Mouse (Mus musculus) ES-CJ7 (cell line): ENCODE results near the gene Catspere2.
"Not testable (repeated sequence)": the region's sequence is repeated elsewhere in the genome, so short reads cannot be mapped to it uniquely, and the experiment has no call there.

ENCODE experiments used
- DNase-seq: peaks from one replicate; pipeline ENCODE4 v3.0.0; 2011; ENCODE audit warnings: low read depth, low spot score

Catspere2 gene

DNA sequence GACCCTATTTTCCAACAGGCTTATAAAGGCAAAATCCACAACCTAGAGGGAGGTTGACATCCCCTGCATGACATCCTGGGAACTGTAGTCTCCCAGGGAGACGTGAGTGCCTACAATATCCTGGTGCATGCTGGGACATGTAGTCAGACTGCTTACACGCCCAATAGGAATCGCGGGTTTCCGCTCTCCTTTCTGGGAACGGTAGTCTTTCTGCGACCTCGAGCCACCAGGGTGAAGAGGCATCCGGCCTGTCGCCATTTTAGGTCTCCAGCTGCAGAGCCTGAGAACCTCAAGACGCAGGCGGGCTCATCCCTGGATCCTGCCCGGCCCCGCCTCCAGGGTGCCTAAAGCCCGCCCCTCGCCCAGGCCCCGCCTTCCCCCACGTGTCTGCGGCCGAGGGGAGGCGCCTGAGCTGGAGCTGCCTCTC lies at the start of gene Catspere2:
TSS of gene Catspere2 (plus strand) at position 400 of the 427 bp plus-strand sequence.
- peak; percentile 99 for DNase-seq

DNA sequence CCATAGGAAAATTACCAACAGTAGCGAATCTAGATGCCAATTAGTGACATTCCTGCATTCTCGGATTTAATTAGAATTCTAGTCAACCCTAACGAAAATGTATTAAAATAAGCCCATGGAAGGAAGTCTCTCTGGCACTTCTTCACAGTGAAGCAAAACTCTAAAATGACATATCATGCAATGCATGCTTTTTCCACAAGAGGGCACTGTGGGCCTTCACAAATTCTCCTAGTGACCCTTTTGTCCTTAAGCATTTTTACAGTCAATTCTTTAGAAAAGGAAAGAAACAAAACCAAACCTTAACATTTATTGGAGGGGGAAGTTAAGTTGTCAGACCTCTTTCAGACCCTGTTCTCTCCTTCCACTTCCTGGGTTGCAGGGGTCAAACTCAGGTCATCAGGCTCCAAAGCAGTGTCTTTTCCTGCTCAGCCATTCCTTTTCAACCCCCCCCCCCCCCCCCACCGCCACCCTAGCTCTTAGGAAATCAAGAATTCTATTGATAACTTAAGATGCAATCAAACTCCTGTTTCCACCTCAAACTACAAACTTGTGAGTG lies 42.7 kb upstream of the Catspere2 start:
- not testable (repeated sequence) for DNase-seq

DNA sequence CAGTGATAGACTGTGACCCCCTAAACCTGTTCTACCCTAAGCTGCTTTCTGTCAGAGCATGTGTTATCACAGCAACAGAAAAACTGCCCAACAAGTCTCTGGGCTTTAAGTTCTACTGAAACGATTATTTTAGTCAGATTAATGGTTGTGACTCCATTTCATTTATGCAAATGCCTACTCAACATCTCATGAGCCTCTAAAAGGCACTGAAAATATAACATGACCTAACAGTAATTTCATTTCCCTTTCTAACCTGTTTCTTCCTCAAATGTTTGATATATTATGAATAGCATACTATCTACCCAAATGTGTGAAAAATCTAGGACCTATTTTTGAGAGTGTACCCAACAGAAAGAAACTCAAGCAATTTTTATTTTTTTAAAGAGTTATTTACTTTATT lies 1.9 kb upstream of the Catspere2 start:
- no peak for DNase-seq

DNA sequence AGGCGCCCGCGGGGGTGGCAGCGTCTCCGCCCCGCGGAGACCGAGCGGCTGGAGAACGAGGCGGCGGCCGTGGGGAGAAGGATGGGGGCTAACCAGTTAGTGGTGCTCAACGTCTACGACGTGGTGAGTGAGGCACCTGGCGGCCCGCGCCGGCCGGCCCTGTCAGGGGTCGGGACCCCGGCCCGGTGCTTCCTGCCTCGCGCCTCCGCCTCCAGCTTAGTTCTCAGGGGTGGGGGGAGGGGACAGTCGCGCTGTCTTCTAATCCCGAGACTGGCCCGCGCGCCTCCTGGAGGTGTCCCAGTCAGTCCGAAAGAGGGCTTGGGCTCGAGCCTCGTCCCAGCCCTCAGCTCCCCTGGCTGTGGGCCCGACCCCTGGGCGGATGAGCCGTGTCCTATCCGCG lies 359 bp downstream of the Catspere2 start:
- peak; percentile 21 for DNase-seq

DNA sequence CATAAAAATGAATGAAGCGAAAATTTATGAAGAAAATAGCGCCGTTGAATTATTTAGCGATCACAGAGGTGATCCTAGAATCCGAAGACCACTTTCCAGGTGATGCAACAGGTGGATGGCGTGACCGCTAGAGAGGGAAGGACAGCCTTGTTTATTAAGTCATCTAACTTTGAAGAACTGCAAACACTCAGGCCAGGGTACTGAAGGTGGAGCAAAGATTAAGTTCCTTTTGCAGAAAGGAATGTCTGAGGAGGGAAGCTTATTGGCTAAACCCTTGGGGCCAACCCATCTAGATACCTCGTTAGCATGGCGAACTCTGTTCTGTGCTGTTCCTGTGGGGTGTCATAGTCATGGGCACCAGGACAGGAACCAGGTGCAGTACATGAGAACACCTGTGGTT lies 983 bp downstream of the Catspere2 start:
- peak; percentile 29 for DNase-seq

DNA sequence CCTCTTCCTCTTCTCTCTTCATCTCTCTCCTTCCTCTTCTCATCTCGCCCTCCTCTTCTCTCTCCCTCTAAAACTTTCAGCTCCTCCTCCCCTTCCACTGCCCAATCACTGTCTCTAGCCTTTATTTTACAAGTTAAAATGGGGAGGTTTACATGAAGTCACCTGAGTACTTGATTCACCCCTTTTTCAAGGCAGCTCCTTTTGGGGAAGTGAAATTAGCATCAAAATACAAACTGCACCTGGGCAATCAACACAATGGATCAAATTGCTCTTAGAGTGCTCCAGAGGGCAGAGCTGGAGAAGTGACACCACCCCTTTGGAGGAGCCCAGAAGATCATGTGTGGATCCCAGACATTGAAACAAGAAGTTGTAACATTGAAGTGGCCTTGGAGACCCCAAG lies 4.3 kb downstream of the Catspere2 start:
- DNase-seq, result peak; percentile 91

DNA sequence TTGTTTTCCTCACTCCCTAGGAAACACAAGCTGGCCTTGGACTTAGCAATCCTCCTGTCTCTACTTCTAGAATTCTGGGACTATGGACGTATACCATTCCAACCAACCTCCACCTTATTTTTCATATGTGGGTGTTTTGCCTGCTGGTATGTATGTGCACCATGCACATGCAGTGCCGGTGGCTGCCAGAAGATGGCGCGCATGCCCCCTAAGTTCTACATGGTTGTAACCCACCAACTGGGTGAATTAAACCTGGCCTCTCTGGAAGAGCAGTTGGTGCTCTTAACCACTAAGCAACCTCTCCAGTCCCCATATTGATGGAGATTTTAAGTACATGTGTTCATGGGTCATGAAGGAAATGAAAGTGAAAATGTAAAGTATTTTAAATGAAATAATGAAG lies 89.6 kb downstream of the Catspere2 start:
- peak; percentile 73 for DNase-seq

DNA sequence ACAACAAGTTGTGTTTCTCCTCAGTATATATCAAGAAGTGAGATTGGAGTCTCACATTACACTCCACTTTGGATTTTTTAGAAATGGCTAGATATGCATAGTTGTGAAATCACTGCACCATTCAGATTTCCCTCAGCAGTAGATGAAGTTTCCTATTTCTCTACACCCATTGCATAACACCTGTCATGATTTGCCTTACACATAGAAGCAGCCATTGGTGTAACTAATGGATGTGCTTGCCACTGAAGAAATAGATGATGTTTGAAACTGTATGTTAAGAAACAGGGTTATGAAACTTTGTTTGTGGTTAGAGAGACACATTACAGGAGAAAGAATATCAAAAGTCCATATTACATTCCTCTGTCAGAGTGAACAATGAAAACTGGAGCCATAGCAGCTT lies 114.6 kb downstream of the Catspere2 start:
- DNase-seq, result not testable (repeated sequence)

DNA sequence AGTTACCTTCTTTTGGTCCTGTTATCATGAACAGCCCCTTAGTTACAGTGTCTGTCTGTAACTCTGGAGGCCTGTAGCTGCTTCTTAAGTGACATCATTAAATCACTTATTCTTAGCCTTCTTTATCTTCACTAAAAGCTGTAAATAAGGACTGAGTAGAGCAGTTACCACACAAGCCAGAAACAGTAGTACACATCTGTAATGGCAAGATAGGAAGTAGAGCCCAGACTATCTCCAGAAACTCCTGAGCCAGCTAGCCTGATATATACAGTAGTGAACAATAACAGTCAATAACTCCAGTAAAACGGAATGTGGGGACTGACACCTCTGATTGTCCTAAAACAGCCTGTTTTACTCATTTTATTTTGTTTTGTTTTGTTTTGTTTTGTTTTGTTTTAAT lies 125.3 kb downstream of the Catspere2 start:
- DNase-seq, result not testable (repeated sequence)

DNA sequence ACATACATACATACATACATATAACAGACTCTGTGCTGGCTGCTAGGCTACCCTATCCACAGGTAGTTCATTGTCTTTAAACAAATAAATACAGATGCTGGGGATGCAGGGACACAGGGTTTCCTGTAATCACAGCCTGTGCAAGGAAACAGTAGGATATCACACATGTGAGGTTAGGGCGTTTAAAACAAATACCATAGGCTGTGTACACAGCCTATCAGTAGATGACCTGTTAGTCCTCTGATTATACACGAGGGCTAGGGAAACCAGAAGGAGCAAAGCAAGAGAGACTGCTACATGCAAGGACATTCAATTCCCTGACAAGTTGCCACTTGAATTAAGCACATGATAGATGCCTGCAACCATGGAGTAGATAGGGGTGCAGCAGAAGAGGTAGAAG lies 139.0 kb downstream of the Catspere2 start:
- not testable (repeated sequence) for DNase-seq

DNA sequence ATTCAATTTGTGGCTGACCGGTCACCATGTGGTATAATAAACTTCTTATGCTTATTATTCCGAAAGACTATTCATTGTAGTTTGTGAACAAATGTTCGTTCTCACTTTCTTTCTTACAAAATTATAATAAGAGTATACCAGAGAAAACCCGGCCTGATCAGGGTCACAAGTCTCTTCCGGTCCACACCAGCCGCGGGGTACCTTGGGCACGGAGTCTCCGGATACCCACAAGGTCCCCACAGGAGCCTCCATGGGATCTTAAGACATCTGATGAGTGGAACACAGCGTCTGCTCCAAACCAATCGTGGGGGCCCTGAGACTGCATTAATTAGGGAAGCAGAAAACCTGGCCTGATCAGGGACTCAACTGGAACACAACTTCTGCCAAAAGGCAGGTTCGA lies 151.1 kb downstream of the Catspere2 start:
- no peak for DNase-seq

DNA sequence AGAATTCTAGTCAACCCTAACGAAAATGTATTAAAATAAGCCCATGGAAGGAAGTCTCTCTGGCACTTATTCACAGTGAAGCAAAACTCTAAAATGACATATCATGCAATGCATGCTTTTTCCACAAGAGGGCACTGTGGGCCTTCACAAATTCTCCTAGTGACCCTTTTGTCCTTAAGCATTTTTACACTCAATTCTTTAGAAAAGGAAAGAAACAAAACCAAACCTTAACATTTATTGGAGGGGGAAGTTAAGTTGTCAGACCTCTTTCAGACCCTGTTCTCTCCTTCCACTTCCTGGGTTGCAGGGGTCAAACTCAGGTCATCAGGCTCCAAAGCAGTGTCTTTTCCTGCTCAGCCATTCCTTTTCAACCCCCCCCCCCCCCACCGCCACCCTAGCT lies 163.3 kb downstream of the Catspere2 start:
- peak; percentile 16 for DNase-seq

DNA sequence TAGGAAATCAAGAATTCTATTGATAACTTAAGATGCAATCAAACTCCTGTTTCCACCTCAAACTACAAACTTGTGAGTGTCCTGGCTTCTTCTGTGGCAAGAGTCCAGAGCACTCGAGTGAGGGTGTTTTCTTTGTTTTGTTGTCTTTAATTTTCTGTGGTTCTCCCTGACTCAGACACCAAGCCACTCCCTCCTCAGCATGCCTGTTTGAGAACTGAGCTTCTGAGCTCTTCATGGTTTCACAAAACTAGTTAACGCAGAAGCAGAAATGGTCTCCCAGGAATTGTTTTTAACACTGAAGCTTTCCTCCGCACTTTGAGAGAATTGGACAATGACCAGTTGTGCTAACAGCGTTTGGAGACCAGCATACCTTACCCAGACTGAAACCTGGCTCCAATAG lies 163.7 kb downstream of the Catspere2 start:
- not testable (repeated sequence) for DNase-seq

DNA sequence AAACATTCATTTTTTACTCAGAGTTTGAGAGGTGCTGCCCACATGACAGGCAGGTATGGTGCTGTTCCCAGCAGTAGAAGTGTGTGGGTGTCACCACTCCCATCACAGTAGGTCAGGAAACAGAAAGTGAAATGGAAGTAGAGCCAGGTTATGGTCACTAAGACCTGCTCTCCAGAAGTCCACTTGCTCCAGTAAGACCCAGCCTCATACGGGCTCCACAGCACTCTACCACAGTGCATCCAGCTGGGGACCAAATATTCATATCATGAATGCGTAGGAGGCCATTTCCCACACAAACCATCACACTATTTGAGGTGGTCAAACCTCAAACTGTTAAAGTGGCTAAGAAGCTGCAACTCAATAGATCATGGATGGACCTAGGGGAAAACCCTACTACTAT lies 199.0 kb downstream of the Catspere2 start:
- DNase-seq, result no peak

DNA sequence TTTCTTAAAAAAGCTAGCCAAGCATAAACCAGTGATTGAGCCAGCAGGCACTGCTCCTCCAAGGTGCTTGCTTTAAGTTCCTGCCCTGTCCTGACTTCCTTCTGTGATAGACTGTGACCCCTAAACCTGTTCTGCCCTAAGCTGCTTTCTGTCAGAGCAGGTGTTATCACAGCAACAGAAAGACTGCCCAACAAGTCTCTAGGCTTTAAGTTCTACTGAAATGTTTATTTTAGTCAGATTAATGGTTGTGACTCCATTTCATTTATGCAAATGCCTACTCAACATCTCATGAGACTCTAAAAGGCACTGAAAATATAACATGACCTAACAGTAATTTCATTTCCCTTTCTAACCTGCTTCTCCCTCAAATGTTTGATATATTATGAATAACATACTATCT lies 202.4 kb downstream of the Catspere2 start:
- DNase-seq, result no peak

DNA sequence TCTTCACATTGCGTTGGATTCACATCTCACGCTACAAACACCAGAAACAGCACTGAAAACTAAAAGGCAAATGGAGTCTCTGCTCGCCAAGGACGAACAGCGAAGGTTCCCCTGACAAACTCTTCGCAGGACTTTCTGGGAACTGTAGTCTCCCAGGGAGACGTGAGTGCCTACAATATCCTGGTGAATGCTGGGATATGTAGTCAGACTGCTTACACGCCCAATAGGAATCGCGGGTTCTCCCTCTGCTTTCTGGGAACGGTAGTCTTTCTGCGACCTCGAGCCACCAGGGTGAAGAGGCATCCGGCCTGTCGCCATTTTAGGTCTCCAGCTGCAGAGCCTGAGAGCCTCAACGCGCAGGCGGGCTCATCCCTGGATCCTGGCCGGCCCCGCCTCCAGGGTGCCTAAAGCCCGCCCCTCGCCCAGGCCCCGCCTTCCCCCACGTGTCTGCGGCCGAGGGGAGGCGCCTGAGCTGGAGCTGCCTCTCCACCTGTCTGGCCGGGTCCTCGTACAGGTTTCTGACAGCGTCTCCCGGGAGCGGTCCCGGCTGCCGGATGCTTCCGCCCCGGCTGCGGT lies 204.1 kb downstream of the Catspere2 start, which contains the start of gene Desi2:
TSS of gene Desi2 (plus strand) at position 202 of the 576 bp plus-strand sequence.
- DNase-seq, result peak; percentile 100

DNA sequence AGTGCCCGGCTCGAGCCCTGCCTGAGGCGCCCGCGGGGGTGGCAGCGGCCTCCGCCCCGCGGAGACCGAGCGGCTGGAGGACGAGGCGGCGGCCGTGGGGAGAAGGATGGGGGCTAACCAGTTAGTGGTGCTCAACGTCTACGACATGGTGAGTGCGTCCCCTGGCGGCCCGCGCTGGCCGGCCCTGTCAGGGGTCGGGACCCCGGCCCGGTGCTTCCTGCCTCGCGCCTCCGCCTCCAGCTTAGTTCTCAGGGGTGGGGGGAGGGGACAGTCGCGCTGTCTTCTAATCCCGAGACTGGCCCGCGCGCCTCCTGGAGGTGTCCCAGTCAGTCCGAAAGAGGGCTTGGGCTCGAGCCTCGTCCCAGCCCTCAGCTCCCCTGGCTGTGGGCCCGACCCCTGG lies 204.6 kb downstream of the Catspere2 start:
- DNase-seq, result peak; percentile 81

DNA sequence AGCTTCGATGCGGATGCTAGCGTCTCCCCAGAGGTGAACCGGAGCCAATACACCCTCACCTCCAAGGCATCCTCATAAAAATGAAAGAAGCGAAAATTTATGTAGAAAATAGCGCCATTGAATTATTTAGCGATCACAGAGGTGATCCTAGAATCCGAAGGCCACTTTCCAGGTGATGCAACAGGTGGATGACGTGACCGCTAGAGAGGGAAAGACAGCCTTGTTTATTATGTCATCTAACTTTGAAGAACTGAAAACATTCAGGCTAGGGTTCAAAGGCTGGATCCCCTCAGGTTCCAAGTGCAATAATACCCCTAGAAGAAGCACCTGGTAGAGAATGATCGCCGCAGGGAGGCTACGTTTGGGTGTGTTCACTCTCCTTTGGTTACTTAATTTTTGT lies 205.2 kb downstream of the Catspere2 start:
- DNase-seq, result peak; percentile 11

DNA sequence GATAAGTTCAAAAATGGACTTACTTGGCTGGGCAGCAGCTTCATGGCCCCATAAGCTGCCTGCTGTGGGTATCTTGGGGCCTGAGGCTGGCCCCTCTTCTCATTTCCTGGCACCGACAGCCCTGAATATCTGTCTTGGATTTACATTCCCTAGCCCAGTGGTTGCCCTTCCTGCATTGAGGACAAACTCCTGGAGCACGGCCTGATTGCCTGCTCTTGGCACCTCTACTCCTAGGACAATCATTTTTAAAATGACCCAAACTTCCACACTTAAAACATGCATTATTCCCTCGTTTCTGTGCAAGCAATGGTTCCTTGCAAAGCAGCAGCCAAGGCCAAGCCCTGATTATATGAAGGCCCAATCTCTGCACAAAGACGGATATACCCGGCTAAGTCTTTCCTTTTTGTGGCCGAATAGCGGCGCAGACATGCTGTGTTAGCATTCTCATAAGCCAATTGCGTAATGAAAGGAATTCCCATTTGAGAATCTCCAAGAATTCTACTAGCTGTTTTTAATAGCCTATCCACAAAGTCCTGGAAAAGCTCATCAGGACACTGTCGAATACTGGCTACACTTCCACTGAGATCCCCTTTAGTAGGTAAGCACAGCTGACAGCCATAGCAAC lies 222.6 kb downstream of the Catspere2 start:
- DNase-seq, result no peak

DNA sequence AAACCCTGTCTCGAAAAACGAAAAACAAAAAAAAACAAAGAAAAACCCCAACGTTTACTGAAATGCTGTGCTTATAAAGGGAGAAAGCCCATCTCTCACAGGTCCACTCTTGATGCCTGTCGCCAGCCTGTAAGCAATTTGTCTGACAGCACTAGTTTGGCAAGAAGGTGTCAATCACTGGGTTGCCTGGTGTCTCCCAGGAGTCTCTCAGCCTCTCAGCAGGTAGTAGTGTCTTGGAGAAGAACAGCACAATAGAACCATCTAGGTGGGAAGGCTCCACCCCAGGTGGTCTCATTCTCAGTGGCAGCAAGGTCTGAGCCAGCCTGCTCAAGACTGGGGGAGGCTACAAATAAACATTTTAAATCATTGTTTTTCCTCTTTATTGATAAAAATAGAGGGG lies 224.6 kb downstream of the Catspere2 start:
- DNase-seq, result peak; percentile 92

DNA sequence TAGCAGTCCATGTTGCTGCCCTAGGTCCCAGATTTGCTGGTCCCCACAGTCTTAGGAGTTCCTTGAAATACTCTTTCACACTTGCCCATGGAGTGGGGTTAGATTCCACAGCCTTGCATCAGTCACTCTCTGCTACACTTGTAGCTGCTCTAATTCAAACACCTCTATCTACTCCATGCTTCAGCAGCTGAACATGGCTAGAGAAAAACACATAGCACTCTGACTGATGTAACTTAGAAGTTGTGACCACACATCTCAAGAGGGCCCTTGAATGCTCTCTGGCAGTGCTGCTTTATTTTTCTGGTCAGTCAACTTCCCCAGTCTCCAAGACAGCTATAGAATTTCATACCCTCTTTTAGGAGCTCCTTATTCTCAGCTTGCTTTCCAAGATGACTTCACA lies 226.7 kb downstream of the Catspere2 start:
- DNase-seq, result no peak

DNA sequence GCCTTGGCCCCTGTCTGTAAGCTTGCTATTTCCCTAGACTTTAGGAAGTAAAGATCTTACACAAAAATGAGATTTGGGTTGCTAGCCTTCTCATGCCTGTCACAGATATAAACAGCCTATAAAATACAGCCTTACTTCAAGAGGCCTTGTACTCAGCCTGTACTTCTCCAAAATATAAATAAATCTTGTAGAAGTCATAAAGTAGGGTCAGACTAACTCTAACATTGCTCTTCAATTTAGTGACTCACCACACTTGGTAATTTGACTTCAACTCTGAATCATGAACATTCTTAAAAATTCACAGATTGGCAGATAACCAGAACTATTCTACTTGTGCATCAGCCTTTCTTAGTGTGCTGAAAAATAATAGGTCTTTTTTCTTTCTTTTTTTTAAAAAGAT lies 233.9 kb downstream of the Catspere2 start:
- DNase-seq, result no peak

DNA sequence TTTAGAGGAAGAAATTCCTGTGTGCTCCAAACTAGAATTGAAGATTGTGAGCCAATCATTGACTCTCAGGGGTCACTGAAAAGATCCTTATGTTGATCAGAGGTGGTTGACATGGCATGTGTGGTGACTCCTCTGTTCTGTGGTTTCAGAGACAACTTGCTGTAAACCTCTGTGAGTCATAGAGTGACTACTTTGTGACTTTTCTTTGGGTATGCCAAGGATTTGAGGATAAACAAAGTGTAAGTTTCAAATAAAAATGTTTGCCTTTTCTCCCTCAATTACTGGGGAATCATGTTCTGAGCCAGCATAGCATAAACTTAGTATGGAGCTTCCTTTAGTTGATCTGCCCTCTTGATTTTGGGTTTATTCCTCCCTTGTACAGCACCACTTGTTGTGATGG lies 235.1 kb downstream of the Catspere2 start:
- no peak for DNase-seq
